Mouse (Mus musculus) cerebral cortex, adult 2 months (tissue): ENCODE data around the gene Zscan21.

ENCODE experiments used
- WGBS: fragments of 180-500 bp; shearing (Covaris S2); methylation state at CpG from one replicate; pipeline ENCODE4 v1.1.7; 2018; 5-methylcytosine and 5-hydroxymethylcytosine counted together

Zscan21 gene

GRCm38 (mm10) chr5:138116255-138117198, at the start of gene Zscan21:
TSS of gene Zscan21 (plus strand) at chr5:138116903.
- 6% methylated on average over 38 of the region's 38 CpGs for WGBS

GRCm38 (mm10) chr5:138073803-138074202, 42.9 kb upstream of the Zscan21 start:
- WGBS = 89% methylated on average over 4 of the region's 4 CpGs

- 75% methylated on average over 3 of the region's 3 CpGs for WGBS
These were observed 41.0 kb upstream of the Zscan21 start for GRCm38 (mm10) chr5:138075684-138076083.

- 60% methylated on average over 2 of the region's 2 CpGs for WGBS
These were observed 40.6 kb upstream of the Zscan21 start for GRCm38 (mm10) chr5:138076148-138076547.

GRCm38 (mm10) chr5:138080456-138080855, 36.2 kb upstream of the Zscan21 start:
- 91% methylated on average over 5 of the region's 5 CpGs for WGBS

- WGBS = 90% methylated on average over 9 of the region's 9 CpGs
These were observed 35.3 kb upstream of the Zscan21 start for GRCm38 (mm10) chr5:138081446-138081845.

- 66% methylated on average over 2 of the region's 2 CpGs for WGBS
These were observed 33.3 kb upstream of the Zscan21 start for GRCm38 (mm10) chr5:138083318-138083900.

- 91% methylated on average over 2 of the region's 2 CpGs for WGBS
These were observed 32.8 kb upstream of the Zscan21 start for GRCm38 (mm10) chr5:138083936-138084335.

GRCm38 (mm10) chr5:138084507-138084906, 32.2 kb upstream of the Zscan21 start:
- 60% methylated on average over 2 of the region's 2 CpGs for WGBS

GRCm38 (mm10) chr5:138084996-138085395, 31.7 kb upstream of the Zscan21 start, which contains the start of gene Zkscan1:
TSS of gene Zkscan1 (plus strand) at chr5:138085084.
- WGBS = under 1% methylated on average over 27 of the region's 27 CpGs

- WGBS = 1% methylated on average over 18 of the region's 18 CpGs
These were observed 31.2 kb upstream of the Zscan21 start for GRCm38 (mm10) chr5:138085421-138085911.

GRCm38 (mm10) chr5:138086842-138087241, 29.9 kb upstream of the Zscan21 start:
- 79% methylated on average over 3 of the region's 3 CpGs for WGBS

- 70% methylated on average over 3 of the region's 3 CpGs for WGBS
These were observed 28.3 kb upstream of the Zscan21 start for GRCm38 (mm10) chr5:138088366-138088765.

GRCm38 (mm10) chr5:138089108-138089551, 27.6 kb upstream of the Zscan21 start:
- WGBS = 79% methylated on average over 6 of the region's 6 CpGs

- 70% methylated on average over 3 of the region's 3 CpGs for WGBS
These were observed 26.4 kb upstream of the Zscan21 start for GRCm38 (mm10) chr5:138090271-138090670.

- WGBS = 88% methylated on average over 5 of the region's 5 CpGs
These were observed 26.0 kb upstream of the Zscan21 start for GRCm38 (mm10) chr5:138090737-138091136.

- WGBS = 93% methylated on average over 4 of the region's 4 CpGs
These were observed 23.9 kb upstream of the Zscan21 start for GRCm38 (mm10) chr5:138092771-138093170.

- 97% methylated on average over 6 of the region's 6 CpGs for WGBS
These were observed 22.2 kb upstream of the Zscan21 start for GRCm38 (mm10) chr5:138094474-138094873.

GRCm38 (mm10) chr5:138104976-138105375, 11.7 kb upstream of the Zscan21 start:
- 89% methylated on average over 2 of the region's 2 CpGs for WGBS

- 58% methylated on average over 3 of the region's 3 CpGs for WGBS
These were observed 9.6 kb upstream of the Zscan21 start for GRCm38 (mm10) chr5:138107130-138107529.

GRCm38 (mm10) chr5:138109847-138110396, 6.8 kb upstream of the Zscan21 start:
- 63% methylated on average over 4 of the region's 4 CpGs for WGBS
